Mouse (Mus musculus): ENCODE data around the gene Lrrc28. TPM values are rescaled to one million over a fixed set of nuclear protein-coding genes. Genes with fewer than 3 reads are reported as not detected.
A peak's percentile ranks its signal among the peaks of the same experiment; 100 is the strongest.

Gene Lrrc28
- 10 to 100 TPM; 18.2 to 26.1 TPM for total RNA-seq (2021)
- long read RNA-seq, experiment 1, transcript Lrrc28-202 (10 exons, 2,923 nt) = major isoform, 9 of 36 reads
- long read RNA-seq, experiment 1, partial matches to known transcripts = 3 of 36 reads
- long read RNA-seq, experiment 1, other reads (novel, unspliced or antisense) = 24 of 36 reads
- long read RNA-seq, experiment 2, partial matches to known transcripts = 3 of 20 reads
- long read RNA-seq, experiment 2, other reads (novel, unspliced or antisense) = 12 of 20 reads

GRCm38 (mm10) chr7:67644833-67645680 lies at the start of gene Lrrc28:
TSS of gene Lrrc28 (minus strand) at chr7:67645268.
- DNase-seq (ENCODE audit: low spot score) = peak; percentile 100

GRCm38 (mm10) chr7:67692791-67693538 lies 47.9 kb upstream of the Lrrc28 start:
- no peak for DNase-seq (ENCODE audit: low spot score)

GRCm38 (mm10) chr7:67692141-67692540 lies 47.1 kb upstream of the Lrrc28 start:
- no peak for DNase-seq (ENCODE audit: low spot score)

- peak; percentile 70 for DNase-seq (ENCODE audit: low spot score)
These were observed 46.0 kb upstream of the Lrrc28 start for GRCm38 (mm10) chr7:67691036-67691435.

- DNase-seq (ENCODE audit: low spot score) = no peak
These were observed 44.7 kb upstream of the Lrrc28 start for GRCm38 (mm10) chr7:67689793-67690192.

GRCm38 (mm10) chr7:67688281-67688680 lies 43.2 kb upstream of the Lrrc28 start:
- no peak for DNase-seq (ENCODE audit: low spot score)

GRCm38 (mm10) chr7:67686545-67686944 lies 41.5 kb upstream of the Lrrc28 start:
- DNase-seq (ENCODE audit: low spot score) = no peak

GRCm38 (mm10) chr7:67683006-67683405 lies 37.9 kb upstream of the Lrrc28 start:
- no peak for DNase-seq (ENCODE audit: low spot score)

- DNase-seq (ENCODE audit: low spot score) = no peak
These were observed 36.0 kb upstream of the Lrrc28 start for GRCm38 (mm10) chr7:67681078-67681477.

- DNase-seq (ENCODE audit: low spot score) = no peak
These were observed 33.9 kb upstream of the Lrrc28 start for GRCm38 (mm10) chr7:67678878-67679499.

GRCm38 (mm10) chr7:67673656-67674055 lies 28.6 kb upstream of the Lrrc28 start:
- DNase-seq (ENCODE audit: low spot score) = no peak

- peak; percentile 98 for DNase-seq (ENCODE audit: low spot score)
These were observed 27.6 kb upstream of the Lrrc28 start for GRCm38 (mm10) chr7:67672650-67673049.

GRCm38 (mm10) chr7:67670965-67671364 lies 25.9 kb upstream of the Lrrc28 start:
- DNase-seq (ENCODE audit: low spot score) = no peak

- DNase-seq (ENCODE audit: low spot score) = no peak
These were observed 19.1 kb upstream of the Lrrc28 start for GRCm38 (mm10) chr7:67663981-67664694.

- no peak for DNase-seq (ENCODE audit: low spot score)
These were observed 17.4 kb upstream of the Lrrc28 start for GRCm38 (mm10) chr7:67662424-67662823.

- no peak for DNase-seq (ENCODE audit: low spot score)
These were observed 13.0 kb upstream of the Lrrc28 start for GRCm38 (mm10) chr7:67658110-67658509.

GRCm38 (mm10) chr7:67655186-67655585 lies 10.1 kb upstream of the Lrrc28 start:
- no peak for DNase-seq (ENCODE audit: low spot score)

- DNase-seq (ENCODE audit: low spot score) = no peak
These were observed 9.6 kb upstream of the Lrrc28 start for GRCm38 (mm10) chr7:67654668-67655067.

- DNase-seq (ENCODE audit: low spot score) = no peak
These were observed 7.1 kb upstream of the Lrrc28 start for GRCm38 (mm10) chr7:67652211-67652610.

- DNase-seq (ENCODE audit: low spot score) = no peak
These were observed 3.3 kb upstream of the Lrrc28 start for GRCm38 (mm10) chr7:67648376-67648775.

GRCm38 (mm10) chr7:67647277-67647676 lies 2.2 kb upstream of the Lrrc28 start, which contains the start of gene Ttc23:
TSS of gene Ttc23 (plus strand) at chr7:67647410.
- peak; percentile 47 for DNase-seq (ENCODE audit: low spot score)
